Mouse (Mus musculus): ENCODE measurements around the gene Spred2. TPM values are rescaled to one million over a fixed set of nuclear protein-coding genes. Genes with fewer than 3 reads are reported as not detected.

The Spred2 gene
- polyA plus RNA-seq, 1 experiment from 2014 or later: 4.7 TPM

- Histone ChIP-seq H3K4me3 (no peak overlapping the region), H3K36me3 (peaks cover 16% of the 10 kb centered on the region; the same call in 1 of the 2 replicates), H3K4me1 (replicated peaks) (peaks cover 38% of the 10 kb centered on the region), H3K27me3 (ENCODE audit: insufficient read depth, poor library complexity, severe bottlenecking) (no peaks in the 10 kb centered on the region), H3K27ac (no peak overlapping the region), H3K9me3 (no peaks in the 10 kb centered on the region)
- 76% methylated on average over 12 of the region's 12 CpGs for WGBS
- DNase-seq (ENCODE audit: low spot score): no peak
Measured at GRCm38 (mm10) chr11:19963717-19964141, 39.6 kb downstream of the Spred2 start.

GRCm38 (mm10) chr11:19964333-19964732 lies 40.2 kb downstream of the Spred2 start:
- Histone ChIP-seq H3K27ac (no peak overlapping the region), H3K27me3 (ENCODE audit: insufficient read depth, poor library complexity, severe bottlenecking) (no peaks in the 10 kb centered on the region), H3K4me3 (no peak overlapping the region), H3K9me3 (no peaks in the 10 kb centered on the region), H3K36me3 (peaks cover 16% of the 10 kb centered on the region; the same call in 1 of the 2 replicates), H3K4me1 (replicated peaks) (peaks cover 41% of the 10 kb centered on the region)
- 89% methylated on average over 5 of the region's 5 CpGs for WGBS
- DNase-seq (ENCODE audit: low spot score): no peak

GRCm38 (mm10) chr11:19965037-19965611 lies 40.9 kb downstream of the Spred2 start:
- Histone ChIP-seq H3K27ac (peak overlapping the region; percentile 13; the same call in 1 of the 2 replicates), H3K9me3 (no peaks in the 10 kb centered on the region), H3K4me3 (no peak overlapping the region), H3K4me1 (replicated peaks) (peaks cover 45% of the 10 kb centered on the region), H3K36me3 (peaks cover 16% of the 10 kb centered on the region; the same call in 1 of the 2 replicates), H3K27me3 (ENCODE audit: insufficient read depth, poor library complexity, severe bottlenecking) (no peaks in the 10 kb centered on the region)
- WGBS: 66% methylated on average over 16 of the region's 16 CpGs
- no peak for DNase-seq (ENCODE audit: low spot score)

GRCm38 (mm10) chr11:19965664-19966063 lies 41.5 kb downstream of the Spred2 start:
- Histone ChIP-seq H3K9me3 (no peaks in the 10 kb centered on the region), H3K4me1 (replicated peaks) (peaks cover 41% of the 10 kb centered on the region), H3K27me3 (ENCODE audit: insufficient read depth, poor library complexity, severe bottlenecking) (no peaks in the 10 kb centered on the region), H3K36me3 (peaks cover 16% of the 10 kb centered on the region; the same call in 1 of the 2 replicates), H3K4me3 (no peak overlapping the region), H3K27ac (0 out of 2 replicates have a peak overlapping the region, but pooled peaks have one; percentile 13)
- DNase-seq (ENCODE audit: low spot score): no peak
- WGBS: 90% methylated on average over 4 of the region's 4 CpGs

GRCm38 (mm10) chr11:19966294-19966693 lies 42.1 kb downstream of the Spred2 start:
- 81% methylated on average over 2 of the region's 2 CpGs for WGBS
- Histone ChIP-seq H3K27me3 (ENCODE audit: insufficient read depth, poor library complexity, severe bottlenecking) (no peaks in the 10 kb centered on the region), H3K27ac (no peak overlapping the region), H3K9me3 (no peaks in the 10 kb centered on the region), H3K4me3 (no peak overlapping the region), H3K36me3 (peaks cover 16% of the 10 kb centered on the region; the same call in 1 of the 2 replicates), H3K4me1 (replicated peaks) (peaks cover 41% of the 10 kb centered on the region)
- no peak for DNase-seq (ENCODE audit: low spot score)

GRCm38 (mm10) chr11:19969584-19969983 lies 45.4 kb downstream of the Spred2 start:
- DNase-seq (ENCODE audit: low spot score): no peak
- WGBS: 63% methylated on average over 5 of the region's 5 CpGs
- H3K9me3 ChIP-seq: no peaks in the 10 kb centered on the region

DNA sequence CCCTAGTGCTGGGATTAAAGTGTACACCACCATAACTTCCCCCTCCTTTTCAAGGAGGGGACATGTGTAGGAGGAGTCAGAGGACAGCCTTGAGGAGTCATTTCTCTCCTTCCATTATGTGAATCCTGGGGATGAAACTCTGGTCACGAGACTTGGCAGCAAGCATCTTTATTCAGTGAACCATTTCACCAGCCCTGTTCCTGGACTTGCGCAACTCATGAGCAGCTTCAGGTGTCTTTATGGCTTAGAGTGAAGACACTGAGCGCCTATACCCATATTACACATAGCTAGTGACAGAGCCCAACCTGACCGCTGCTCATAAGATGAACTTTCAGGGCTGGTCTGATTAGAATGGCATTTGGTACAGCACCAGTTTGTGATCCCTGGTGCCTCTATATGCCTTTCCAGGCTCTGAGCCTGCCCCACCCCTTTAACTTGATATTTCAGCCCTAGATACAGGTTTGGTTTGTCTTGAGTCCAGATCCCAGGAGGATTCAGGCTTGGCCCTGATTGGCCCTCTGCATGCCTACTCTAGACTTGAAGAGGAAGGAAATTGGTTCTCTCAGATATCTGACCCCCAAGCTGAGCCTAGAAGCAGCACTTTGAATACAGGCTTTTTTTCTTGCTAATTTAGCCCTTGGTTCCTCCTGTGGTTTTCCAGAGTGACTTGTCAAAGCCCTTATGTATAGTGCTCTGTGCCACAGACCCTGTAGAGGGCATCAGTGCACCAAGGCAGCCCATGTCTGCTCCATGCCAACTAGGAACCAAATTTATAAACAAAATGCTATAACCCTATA lies 48.0 kb downstream of the Spred2 start:
- DNase-seq (ENCODE audit: low spot score): no peak
- no peaks in the 10 kb centered on the region for H3K27me3 ChIP-seq (ENCODE audit: insufficient read depth, poor library complexity, severe bottlenecking)

More at GRCm38 (mm10) chr11:19969584-19969983, 45.4 kb downstream of the Spred2 start:
- no peaks in the 10 kb centered on the region for H3K27me3 ChIP-seq (ENCODE audit: insufficient read depth, poor library complexity, severe bottlenecking)
- peaks cover 38% of the 10 kb centered on the region for H3K4me1 ChIP-seq (replicated peaks)
- no peak overlapping the region for H3K4me3 ChIP-seq
- H3K27ac ChIP-seq: no peak overlapping the region
- H3K36me3 ChIP-seq: no peaks in the 10 kb centered on the region

DNA sequence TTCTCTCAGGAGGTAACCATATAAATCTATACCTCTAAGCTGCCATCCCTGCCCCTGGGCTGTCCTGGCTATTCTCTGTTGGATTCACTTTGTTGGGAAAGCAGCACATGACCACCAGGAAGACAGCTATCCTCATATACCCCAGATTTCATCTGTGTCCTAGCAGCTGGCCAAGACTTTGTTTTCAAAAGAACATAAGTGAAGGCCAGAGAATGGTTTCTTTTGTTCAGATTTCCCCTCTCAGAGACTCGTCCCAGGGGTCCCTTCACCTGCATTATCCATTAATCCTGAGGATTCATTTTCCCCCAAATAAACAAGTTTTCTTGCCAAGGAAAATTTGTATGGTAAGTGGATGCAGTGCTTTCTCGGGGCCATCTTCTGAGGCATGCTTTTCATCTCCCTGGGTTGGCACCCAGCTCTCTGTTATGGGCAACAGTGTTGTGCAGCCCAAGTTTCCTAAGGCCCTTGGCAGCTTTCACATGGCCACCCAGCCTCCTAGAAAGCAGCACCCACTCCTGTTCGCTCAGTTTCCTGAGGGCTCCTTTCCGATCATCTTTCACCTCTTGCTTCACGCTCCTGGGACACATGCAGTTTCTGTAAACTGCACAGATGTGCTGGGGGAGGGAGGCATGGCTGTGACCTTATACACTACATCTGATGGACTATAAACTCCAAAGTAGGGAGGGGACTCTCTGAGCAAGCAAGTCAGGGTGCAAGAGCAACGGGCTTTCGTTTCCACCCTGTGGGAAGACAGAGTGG lies 49.0 kb downstream of the Spred2 start:
- H3K36me3 ChIP-seq: no peaks in the 10 kb centered on the region
- no peak overlapping the region for H3K27ac ChIP-seq
- H3K4me1 ChIP-seq (replicated peaks): peaks cover 25% of the 10 kb centered on the region
- 77% methylated on average over 7 of the region's 7 CpGs for WGBS
- no peaks in the 10 kb centered on the region for H3K27me3 ChIP-seq (ENCODE audit: insufficient read depth, poor library complexity, severe bottlenecking)
- no peaks in the 10 kb centered on the region for H3K9me3 ChIP-seq
- no peak for DNase-seq (ENCODE audit: low spot score)
- H3K4me3 ChIP-seq: no peak overlapping the region

More for the DNA sequence above, 48.0 kb downstream of the Spred2 start:
- Histone ChIP-seq H3K4me1 (replicated peaks) (peaks cover 25% of the 10 kb centered on the region), H3K9me3 (no peaks in the 10 kb centered on the region), H3K27ac (no peak overlapping the region), H3K4me3 (no peak overlapping the region), H3K36me3 (no peaks in the 10 kb centered on the region)
- WGBS: 91% methylated on average over 4 of the region's 4 CpGs

- H3K9me3 ChIP-seq: no peaks in the 10 kb centered on the region
- H3K27ac ChIP-seq: no peak overlapping the region
- no peaks in the 10 kb centered on the region for H3K27me3 ChIP-seq (ENCODE audit: insufficient read depth, poor library complexity, severe bottlenecking)
- H3K4me1 ChIP-seq (replicated peaks): peaks cover 23% of the 10 kb centered on the region
- no peaks in the 10 kb centered on the region for H3K36me3 ChIP-seq
- H3K4me3 ChIP-seq: no peak overlapping the region
- DNase-seq (ENCODE audit: low spot score): no peak
- 88% methylated on average over 2 of the region's 2 CpGs for WGBS
Measured at GRCm38 (mm10) chr11:19976032-19976431, 51.9 kb downstream of the Spred2 start.

DNA sequence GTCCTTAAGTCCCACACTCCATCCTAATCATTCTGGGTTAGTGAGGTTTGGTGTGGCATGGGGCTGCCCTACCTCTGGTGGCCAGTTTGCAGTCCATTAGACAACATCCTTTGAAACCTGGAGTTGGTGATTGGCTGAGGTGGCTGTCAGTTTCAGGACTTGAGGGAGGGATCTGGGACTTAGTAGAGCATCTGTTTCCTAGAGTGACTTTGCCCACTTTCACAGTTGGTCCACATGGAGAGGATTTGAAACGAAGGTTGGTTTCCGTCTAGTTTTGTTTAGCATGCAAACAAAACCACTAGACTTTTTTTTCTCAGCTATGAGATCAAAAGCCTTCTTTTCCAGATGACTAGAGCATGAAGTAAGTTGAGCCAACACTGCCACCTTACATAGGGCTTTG lies 53.5 kb downstream of the Spred2 start:
- H3K27me3 ChIP-seq (ENCODE audit: insufficient read depth, poor library complexity, severe bottlenecking): no peaks in the 10 kb centered on the region

GRCm38 (mm10) chr11:19979338-19979737 lies 55.2 kb downstream of the Spred2 start:
- Histone ChIP-seq H3K27me3 (ENCODE audit: insufficient read depth, poor library complexity, severe bottlenecking) (no peaks in the 10 kb centered on the region), H3K4me1 (replicated peaks) (peaks cover 28% of the 10 kb centered on the region), H3K9me3 (no peaks in the 10 kb centered on the region), H3K27ac (no peak overlapping the region), H3K36me3 (peaks cover 10% of the 10 kb centered on the region; the same call in 1 of the 2 replicates), H3K4me3 (no peak overlapping the region)
- no peak for DNase-seq (ENCODE audit: low spot score)
- 91% methylated on average over 14 of the region's 14 CpGs for WGBS

More for the DNA sequence above, 53.5 kb downstream of the Spred2 start:
- Histone ChIP-seq H3K9me3 (no peaks in the 10 kb centered on the region), H3K4me1 (replicated peaks) (peaks cover 19% of the 10 kb centered on the region), H3K36me3 (0 out of 2 replicates have a peak, but pooled peaks cover 4% of the 10 kb centered on the region), H3K4me3 (no peak overlapping the region), H3K27ac (no peak overlapping the region)
- WGBS: 87% methylated on average over 2 of the region's 2 CpGs
- no peak for DNase-seq (ENCODE audit: low spot score)

DNA sequence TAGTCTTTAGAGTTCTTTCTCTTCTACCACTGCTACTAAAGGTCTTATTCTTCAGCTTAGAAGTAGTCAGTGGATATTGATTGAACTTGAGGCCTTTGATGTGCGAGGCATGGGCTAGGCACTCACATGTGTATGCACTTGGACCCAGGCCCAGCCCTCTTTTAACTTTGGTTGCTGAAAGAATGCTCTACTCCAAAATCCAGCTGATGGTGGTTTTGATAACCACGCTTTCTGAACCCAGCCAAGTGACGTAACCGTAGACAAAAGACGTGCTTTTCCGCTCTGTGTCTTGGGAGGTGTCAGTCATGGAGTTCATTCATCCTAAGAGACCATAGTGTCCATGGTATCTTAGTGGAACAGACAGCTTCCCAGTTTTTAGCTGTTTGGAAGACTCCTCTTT lies 57.9 kb downstream of the Spred2 start:
- DNase-seq (ENCODE audit: low spot score): no peak
- H3K36me3 ChIP-seq: peaks cover 10% of the 10 kb centered on the region; the same call in 1 of the 2 replicates
- peaks cover 50% of the 10 kb centered on the region for H3K4me1 ChIP-seq (replicated peaks)
- H3K9me3 ChIP-seq: no peaks in the 10 kb centered on the region
- H3K27ac ChIP-seq: no peak overlapping the region
- WGBS: 78% methylated on average over 6 of the region's 6 CpGs
- H3K27me3 ChIP-seq (ENCODE audit: insufficient read depth, poor library complexity, severe bottlenecking): no peaks in the 10 kb centered on the region
- H3K4me3 ChIP-seq: no peak overlapping the region
